Mouse (Mus musculus) testis, postnatal 10 days (tissue): ENCODE results near the gene Hist2h2be.
"Not testable (repeated sequence)": the region's sequence is repeated elsewhere in the genome, so short reads cannot be mapped to it uniquely, and the experiment has no call there.

Experiments
- DNase-seq: peaks from one replicate; pipeline ENCODE4 v3.0.0; 2021; ENCODE audit warnings: low spot score

The Hist2h2be gene

GRCm38 (mm10) chr3:96198601-96199251, 22.2 kb upstream of the Hist2h2be start:
- DNase-seq, result not testable (repeated sequence)

DNA sequence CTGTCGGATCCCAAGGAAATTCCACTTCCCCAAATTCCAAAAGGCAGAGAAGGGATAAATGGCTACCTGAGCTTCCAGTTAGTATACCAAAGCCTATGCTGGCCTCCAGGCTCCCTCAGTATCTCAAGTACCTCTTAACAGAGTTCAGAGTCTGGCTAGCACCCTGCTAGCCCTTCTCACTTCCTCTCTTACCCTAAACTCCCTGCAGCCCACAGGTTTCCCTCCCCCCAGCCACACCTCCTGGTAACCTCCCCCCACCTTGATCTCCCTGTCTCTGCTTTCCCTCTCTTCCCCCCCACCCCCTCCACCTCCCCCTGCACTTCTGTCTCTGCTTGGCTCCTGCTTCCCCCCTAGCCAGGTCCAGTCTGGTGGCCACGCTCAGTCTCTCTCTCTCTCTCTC, 21.2 kb upstream of the Hist2h2be start:
- no peak for DNase-seq

- no peak for DNase-seq
Measured at GRCm38 (mm10) chr3:96207819-96208218, 13.1 kb upstream of the Hist2h2be start.

DNA sequence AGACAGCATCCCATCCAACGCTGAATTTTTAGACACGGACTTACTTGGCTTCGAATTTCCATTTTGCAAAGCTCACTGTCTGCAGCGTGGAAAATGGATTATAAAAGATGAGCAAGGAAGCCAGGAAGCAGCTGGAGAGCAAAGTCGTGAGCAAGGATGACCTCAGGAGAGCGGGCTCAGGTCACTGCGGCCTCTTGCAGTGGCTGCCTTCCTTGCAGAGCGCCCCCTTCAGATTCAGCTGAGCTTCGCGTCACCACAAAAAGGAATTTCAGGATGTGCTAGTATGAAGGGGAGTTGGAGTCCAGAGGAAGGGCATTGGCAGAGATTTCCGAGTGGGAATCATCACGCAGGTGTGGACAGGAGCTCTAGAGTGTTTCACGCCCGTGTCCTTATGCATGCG, 11.7 kb upstream of the Hist2h2be start:
- DNase-seq, result peak; percentile 59

DNA sequence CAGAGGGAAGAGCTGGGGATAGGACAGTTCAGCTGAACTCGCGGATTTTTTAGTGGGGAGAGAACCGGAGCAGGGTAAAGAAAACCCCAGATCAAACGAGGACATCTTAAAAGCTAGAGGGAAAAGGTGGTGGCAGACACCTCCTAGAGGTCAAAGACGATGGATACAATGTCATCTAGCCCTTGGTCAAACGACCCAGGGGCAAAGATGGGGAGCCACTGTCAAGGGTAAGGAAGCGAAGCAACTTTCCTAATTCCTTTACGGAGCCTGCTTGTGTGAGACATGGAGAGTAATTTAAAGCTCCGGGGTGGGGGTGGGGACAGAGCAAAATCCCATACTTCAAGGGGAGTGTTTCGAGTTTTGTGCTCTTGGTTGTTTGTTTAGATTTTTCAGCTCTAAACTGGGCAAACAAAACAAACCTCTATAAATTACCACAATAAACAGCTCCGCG, 1.7 kb upstream of the Hist2h2be start:
- no peak for DNase-seq

DNA sequence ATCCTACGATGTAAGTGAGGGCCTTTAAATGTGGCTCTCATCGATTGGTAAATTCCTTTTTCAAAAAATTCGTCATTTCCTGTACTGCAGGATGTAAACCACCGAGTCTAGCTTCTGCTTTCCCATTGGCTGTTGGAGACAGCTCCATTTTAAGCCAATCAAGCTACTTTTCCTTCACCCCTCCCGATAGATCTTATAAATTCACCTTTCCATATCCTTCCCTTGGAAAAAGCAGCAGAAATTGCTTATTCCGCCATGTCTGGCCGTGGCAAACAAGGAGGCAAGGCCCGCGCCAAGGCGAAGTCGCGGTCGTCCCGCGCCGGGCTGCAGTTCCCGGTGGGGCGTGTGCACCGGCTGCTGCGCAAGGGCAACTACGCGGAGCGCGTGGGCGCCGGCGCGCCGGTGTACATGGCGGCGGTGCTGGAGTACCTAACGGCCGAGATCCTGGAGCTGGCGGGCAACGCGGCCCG, 1.2 kb upstream of the Hist2h2be start, which contains the start of the genes Bola1 and Hist2h2ab:
TSS of gene Bola1 (minus strand) at position 49 of the 470 bp plus-strand sequence.
TSS of gene Hist2h2ab (plus strand) at position 205 of the 470 bp plus-strand sequence.
- DNase-seq, result peak; percentile 70

DNA sequence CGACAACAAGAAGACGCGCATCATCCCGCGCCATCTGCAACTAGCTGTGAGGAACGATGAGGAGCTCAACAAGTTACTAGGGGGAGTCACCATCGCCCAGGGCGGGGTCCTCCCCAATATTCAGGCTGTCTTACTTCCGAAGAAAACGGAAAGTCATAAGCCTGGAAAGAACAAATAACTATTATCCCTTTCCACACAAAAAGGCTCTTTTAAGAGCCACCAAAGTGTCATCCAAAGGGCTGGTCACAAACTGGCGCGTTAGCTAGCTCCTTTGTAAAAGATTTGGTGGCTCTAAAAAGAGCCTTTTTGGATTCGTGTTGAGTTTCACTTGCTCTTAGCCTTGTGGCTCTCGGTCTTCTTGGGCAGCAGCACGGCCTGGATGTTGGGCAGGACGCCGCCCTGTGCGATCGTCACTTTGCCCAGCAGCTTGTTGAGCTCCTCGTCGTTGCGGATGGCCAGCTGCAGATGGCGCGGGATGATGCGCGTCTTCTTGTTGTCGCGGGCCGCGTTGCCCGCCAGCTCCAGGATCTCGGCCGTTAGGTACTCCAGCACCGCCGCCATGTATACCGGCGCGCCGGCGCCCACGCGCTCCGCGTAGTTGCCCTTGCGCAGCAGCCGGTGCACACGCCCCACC, 671 bp upstream of the Hist2h2be start:
- DNase-seq, result peak; percentile 53

DNA sequence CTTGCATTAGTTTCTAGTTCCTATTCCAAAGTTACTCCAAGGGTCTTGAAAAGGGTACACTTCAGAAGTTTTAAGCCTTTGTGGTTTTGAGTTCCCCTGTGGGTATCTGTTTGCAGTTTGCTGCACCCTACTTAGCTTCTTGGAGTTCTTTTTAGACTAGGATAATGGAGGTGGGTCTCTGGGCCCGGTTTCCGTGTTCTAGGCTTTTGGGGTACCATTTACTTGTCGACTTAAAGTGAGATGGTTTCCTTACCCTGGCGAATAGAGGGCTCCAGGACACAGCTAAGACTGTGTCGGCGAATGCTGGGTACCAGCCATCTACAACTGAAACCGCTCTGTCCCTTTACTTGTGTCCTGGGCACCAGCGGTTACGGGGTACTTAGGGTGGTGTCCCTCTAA, 720 bp downstream of the Hist2h2be start:
- no peak for DNase-seq

GRCm38 (mm10) chr3:96222774-96223173, 1.9 kb downstream of the Hist2h2be start:
- no peak for DNase-seq

DNA sequence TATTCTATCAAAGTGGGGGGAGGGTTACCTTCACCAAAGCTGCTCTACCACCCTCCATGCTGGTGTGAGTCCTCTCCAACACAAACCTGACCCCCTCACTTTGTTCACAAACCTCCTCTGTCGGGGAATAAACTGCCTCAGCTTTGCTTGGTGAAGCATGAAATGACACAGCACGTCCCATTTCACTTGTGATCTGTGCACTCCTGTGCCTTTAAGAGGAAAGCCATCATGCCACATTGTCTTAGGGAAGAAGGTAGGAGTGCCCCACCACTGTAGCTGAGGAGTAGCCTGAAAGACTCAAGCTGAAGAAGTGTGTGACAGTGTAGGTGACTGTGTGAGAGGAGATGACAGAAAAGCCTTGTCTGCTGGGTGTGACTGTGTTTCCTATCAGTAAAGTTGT, 4.5 kb downstream of the Hist2h2be start:
- no peak for DNase-seq

GRCm38 (mm10) chr3:96226695-96227648, 6.1 kb downstream of the Hist2h2be start:
- no peak for DNase-seq

- no peak for DNase-seq
Measured at GRCm38 (mm10) chr3:96228828-96229227, 7.9 kb downstream of the Hist2h2be start.

- no peak for DNase-seq
Measured at GRCm38 (mm10) chr3:96230404-96230803, 9.5 kb downstream of the Hist2h2be start.

GRCm38 (mm10) chr3:96230910-96231757, 10.2 kb downstream of the Hist2h2be start:
- DNase-seq, result no peak

GRCm38 (mm10) chr3:96231758-96232120, 10.8 kb downstream of the Hist2h2be start:
- DNase-seq, result no peak

DNA sequence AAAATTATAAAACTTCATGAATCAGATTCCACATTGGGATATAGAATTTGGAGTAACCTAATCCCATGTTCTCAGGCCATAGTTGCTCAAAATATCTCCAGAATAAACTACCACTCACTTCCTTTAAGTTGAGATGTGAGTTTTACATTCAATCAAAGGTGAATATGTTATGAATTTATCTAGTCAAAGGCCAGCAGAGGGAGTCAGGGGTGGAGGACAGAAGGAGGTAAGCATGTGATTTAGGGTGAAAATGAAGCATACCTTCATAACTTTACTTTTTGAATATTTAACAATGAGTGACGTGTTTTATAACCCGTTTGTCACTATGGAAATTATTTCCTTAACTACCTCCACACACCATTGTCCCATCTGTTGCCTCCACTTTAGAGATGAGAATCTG, 14.0 kb downstream of the Hist2h2be start:
- no peak for DNase-seq

DNA sequence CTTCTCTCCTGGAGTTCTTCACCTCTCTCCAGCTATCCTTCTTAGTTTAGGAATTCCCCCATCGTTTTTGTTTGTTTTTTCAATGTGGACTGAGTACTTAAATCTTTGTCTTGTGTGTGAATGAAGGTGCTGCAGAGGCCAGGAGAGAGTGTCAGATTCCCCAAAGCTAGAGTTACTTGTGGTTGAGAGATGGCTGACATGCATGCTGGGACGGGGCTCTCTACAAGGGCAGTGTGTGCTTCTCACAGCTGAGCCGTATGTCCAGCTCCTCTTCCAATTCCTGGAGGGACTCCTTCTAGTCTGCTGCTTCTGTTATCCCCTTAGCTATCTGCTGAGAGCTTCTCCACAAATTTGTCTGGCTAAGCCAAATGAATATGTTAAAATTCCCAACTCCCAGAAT, 14.9 kb downstream of the Hist2h2be start:
- DNase-seq, result no peak

DNA sequence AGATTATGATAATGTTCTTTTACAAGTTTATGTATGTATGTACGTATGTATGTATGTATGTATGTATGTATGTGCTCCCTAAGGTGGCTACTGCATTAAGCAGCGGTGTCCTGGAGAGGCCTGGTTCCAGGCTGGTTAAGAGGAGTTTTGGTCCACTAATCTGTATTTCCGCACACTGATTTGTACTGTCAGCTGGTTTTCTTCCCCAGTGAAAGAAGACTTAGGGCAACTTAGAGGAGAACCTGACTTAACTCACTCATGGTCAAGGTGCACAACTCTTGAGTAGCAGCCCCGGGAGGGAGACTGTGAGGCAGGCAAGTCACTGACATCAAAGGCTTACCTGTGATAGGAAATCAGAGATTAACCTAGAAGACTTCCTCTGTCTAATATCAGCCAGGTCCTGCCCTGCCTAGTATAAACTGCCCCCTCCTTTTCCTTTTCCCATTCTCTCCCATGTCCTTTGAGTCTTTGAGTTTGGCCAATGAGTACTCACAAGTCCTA, 16.0 kb downstream of the Hist2h2be start:
- DNase-seq, result no peak

DNA sequence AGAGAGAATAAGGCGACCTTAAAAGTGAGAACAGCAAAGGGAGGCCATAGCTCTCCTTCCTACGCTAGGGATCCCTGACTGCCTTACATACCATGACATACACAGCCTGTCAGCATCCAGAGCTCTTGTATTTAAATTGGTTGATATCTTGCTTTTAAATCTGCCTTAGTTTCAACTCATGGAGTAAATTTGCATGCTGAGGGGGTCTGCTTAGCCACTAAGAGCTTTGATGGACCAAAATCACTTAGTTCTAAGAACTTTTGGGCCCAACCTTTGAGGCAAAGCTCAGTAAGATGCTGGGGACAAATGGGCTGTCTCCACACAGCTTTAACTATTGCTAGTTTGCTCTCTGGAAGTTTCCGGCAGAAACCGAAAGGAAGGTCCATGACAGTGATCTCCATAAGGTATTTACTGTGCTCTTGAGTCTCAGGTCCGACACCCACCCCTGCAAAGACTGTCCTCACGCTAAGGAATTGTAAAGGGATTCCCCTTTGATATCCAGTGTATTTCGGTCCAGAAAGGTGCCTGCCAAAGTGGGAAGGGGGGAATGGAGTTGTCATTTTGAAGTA, 16.5 kb downstream of the Hist2h2be start:
- no peak for DNase-seq

GRCm38 (mm10) chr3:96237904-96238511, 17.1 kb downstream of the Hist2h2be start:
- no peak for DNase-seq
